Mouse (Mus musculus) ES-E14 (cell line): ENCODE measurements at regions not wholly inside any gene's neighbourhood (a gene's known extent, or its start where the extent isn't known, plus 50 kb on each side); places are given as distances from the start of the nearest gene placed in this dataset.

Experiments
- DNase-seq: peaks from one replicate; pipeline ENCODE4 v3.0.0-alpha.2; 2013; ENCODE audit warnings: low read depth, low spot score
- H3K27ac ChIP-seq: 2 replicates; pipeline ENCODE4 v1.5.1; 2012; ENCODE audit warnings: low read depth, mild to moderate bottlenecking, low read length, moderate library complexity, mixed read lengths; ENCODE audit not compliant: poor library complexity, insufficient read depth, severe bottlenecking
- H3K36me3 ChIP-seq: 2 replicates; pipeline ENCODE4 v1.6.1; 2012; ENCODE audit warnings: mild to moderate bottlenecking, low read length, moderate library complexity, mixed read lengths; ENCODE audit not compliant: control insufficient read depth, poor library complexity, insufficient read depth, severe bottlenecking
- H3K4me1 ChIP-seq, 2 experiments: fragments of 150-350 bp in 1 of 2; sonication (generic) in 1 of 2; 2 replicates each; pipeline ENCODE4 v1.6.1; 2012; ENCODE audit warnings: low read length in 2 of 2, mild to moderate bottlenecking in 1 of 2, mixed read lengths in 1 of 2; ENCODE audit not compliant: control insufficient read depth in 2 of 2, insufficient read depth in 2 of 2, poor library complexity in 1 of 2
- H3K4me3 ChIP-seq, 2 experiments: fragments of 150-350 bp in 1 of 2; sonication (generic) in 1 of 2; 2 replicates each; pipeline ENCODE4 v1.5.1; 2012; ENCODE audit warnings: low read length in 2 of 2, low read depth in 1 of 2, mild to moderate bottlenecking in 1 of 2, mixed read lengths in 1 of 2; ENCODE audit not compliant: insufficient read depth in 1 of 2, poor library complexity in 1 of 2, severe bottlenecking in 1 of 2
- H3K9ac ChIP-seq: 2 replicates; pipeline ENCODE4 v1.6.1; 2012; ENCODE audit warnings: low read depth, mild to moderate bottlenecking, low read length, mixed read lengths; ENCODE audit not compliant: poor library complexity, insufficient read depth, severe bottlenecking
- H3K9me3 ChIP-seq: fragments of 150-350 bp; sonication (generic); 2 replicates; pipeline ENCODE4 v1.6.1; 2012; ENCODE audit warnings: low read depth, mild to moderate bottlenecking, low read length; ENCODE audit not compliant: control insufficient read depth, insufficient read depth
- CHD2 ChIP-seq: IDR thresholded peaks from 2 replicates; pipeline ENCODE4 v1.6.1; 2014; ENCODE audit warnings: mild to moderate bottlenecking, low read depth, low read length, inconsistent platforms
- HCFC1 ChIP-seq: IDR thresholded peaks from 2 replicates; pipeline ENCODE4 v1.6.1; 2012; ENCODE audit warnings: low read length, inconsistent platforms, borderline replicate concordance; ENCODE audit not compliant: insufficient read depth
- MAFK ChIP-seq: IDR thresholded peaks from 2 replicates; pipeline ENCODE4 v1.6.1; 2014; ENCODE audit warnings: mild to moderate bottlenecking, low read depth, low read length, inconsistent platforms; ENCODE audit not compliant: insufficient read depth
- ZC3H11A ChIP-seq: IDR thresholded peaks from 2 replicates; pipeline ENCODE4 v1.6.1; 2012; ENCODE audit warnings: low read depth, mild to moderate bottlenecking, inconsistent platforms, low read length, borderline replicate concordance
- ZNF384 ChIP-seq: IDR thresholded peaks from 2 replicates; pipeline ENCODE4 v1.6.1; 2012; ENCODE audit warnings: low read depth, low read length, inconsistent platforms
- in situ Hi-C, 2 experiments: fragments of 600-800 bp; cut with MboI; formaldehyde crosslinking; loops; one replicate each; pipeline ENCODE4 v1.15.1; 2025; ENCODE audit warnings: low sequenced_read_pairs in 2 of 2, inconsistent platforms in 1 of 2; ENCODE audit not compliant: unreplicated experiment in 2 of 2

DNA sequence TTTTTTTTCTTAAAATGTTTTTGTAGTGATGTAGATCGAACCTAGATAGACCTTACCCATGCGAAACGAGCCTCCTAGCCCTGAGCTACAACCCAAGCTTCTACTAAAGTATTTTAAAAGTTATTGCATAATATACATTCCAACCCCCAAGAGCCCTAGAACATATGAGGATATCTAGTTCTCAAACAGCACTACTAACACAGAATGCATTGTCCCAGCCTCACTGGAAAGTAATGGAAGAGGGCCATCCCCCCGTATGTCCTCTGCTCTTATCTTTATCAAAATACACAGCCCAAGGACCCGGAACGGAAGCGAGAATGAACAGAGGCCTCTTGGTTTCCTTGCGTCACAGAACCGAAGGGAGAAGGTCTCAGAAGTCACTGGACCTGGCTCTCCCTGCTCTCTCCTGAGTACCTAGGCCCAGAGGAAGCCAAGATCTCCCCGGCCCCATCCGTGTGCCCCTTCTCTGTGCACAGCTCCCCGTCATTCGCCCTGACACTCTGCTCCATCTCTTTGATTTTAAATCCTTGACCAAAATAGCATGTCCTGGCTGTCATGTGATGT lies 165.0 kb upstream of the Pkdcc start:
- H3K27ac ChIP-seq = no peak overlapping the region
- DNase-seq = no peak
- in situ Hi-C loops = loop anchor here (5.0 to 25.0 kb wide), 4 partner anchors 202 to 762 kb away; no protein-coding TSS in a partner anchor
- TF ChIP-seq CHD2 (no peak), ZC3H11A (no peak), ZNF384 (no peak), HCFC1 (no peak), MAFK (no peak)
- no peak overlapping the region for H3K4me3 ChIP-seq
- H3K9me3 ChIP-seq = no peaks in the 10 kb centered on the region
- H3K4me1 ChIP-seq = no peaks in the 10 kb centered on the region
- H3K9ac ChIP-seq = no peak overlapping the region
- H3K36me3 ChIP-seq = no peaks in the 10 kb centered on the region

DNA sequence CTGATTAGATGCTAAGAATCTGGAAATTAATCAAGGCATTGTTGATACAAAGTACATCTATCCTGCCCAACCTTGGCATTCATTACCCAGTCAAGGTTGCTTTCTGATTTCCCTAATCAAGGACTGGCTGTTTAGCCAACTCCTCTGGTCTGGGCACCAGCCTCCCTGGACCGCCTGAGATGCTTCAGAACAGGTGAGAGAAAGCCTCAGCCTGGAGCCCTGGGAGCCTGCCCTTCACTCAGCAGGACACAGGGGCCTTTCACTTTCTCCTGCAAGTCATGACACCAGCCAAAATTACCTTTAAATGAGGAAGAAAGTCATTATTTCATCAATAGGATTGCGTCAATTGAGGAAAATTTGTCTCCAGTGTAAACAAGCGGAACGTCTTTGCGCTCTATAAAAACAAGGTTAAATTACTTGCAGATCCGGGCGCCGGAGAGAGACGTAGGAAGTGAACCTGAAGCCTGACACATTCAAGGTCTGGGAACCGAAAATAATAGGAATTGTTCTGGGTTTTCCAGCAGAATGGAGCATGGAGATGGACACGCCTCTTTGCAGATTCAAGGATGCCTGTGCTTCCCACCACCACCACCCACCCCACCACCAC lies 164.4 kb upstream of the Pkdcc start:
- Histone ChIP-seq H3K4me1 (no peaks in the 10 kb centered on the region), H3K4me3 (no peak overlapping the region), H3K27ac (no peak overlapping the region), H3K9me3 (no peaks in the 10 kb centered on the region), H3K9ac (no peak overlapping the region), H3K36me3 (no peaks in the 10 kb centered on the region)
- no peak for DNase-seq
- TF ChIP-seq MAFK (no peak), HCFC1 (no peak), ZC3H11A (no peak), ZNF384 (no peak), CHD2 (no peak)
- in situ Hi-C loops = no loop called here

DNA sequence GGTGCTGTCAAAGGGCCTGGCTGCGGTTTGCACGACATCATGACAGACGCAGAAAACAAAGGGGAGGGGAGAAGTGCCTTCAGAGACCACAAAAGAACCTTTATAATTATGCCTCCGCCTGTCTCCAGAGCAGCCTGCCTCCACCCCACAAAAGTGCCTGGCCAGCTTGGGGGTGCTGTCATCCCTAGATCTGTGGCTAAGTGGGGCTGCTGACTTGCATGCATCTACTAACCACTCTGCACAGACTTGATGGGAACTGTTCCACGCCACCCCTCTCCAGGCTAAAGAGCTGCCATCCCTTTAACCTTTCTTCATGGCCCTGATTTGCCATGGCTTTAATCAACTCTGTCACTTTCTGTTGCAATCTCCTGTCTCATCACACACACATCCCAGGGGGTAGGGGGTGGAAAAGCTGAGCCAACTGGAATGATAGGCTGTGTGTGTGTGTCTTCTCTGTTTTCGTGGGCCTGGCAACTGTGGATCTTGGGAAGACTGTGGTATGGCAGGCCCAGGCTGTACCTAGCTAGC lies 162.4 kb upstream of the Pkdcc start:
- in situ Hi-C loops = no loop called here

DNA sequence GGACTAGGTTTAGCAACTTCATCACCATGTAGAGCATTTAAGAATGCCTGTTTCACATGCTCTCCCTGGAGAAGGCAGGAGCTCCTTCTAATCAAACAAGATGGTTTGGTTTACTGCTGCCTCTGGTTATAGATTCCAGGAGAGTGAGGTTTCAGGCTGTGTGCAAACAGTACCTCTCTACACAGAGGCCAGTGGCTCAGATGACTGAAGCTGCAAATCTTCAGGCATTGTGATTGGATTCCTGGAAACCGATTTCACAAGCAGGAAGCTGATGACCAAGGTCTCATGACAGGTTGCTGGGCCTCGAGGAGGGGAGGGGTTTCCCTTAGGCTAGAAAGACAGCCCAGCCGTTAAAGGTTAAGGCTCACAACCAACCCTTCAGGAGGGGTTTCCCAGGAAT lies 157.3 kb upstream of the Pkdcc start:
- Histone ChIP-seq H3K36me3 (no peaks in the 10 kb centered on the region), H3K4me3 (no peak overlapping the region), H3K9me3 (no peaks in the 10 kb centered on the region), H3K27ac (no peak overlapping the region), H3K4me1 (no peaks in the 10 kb centered on the region), H3K9ac (no peak overlapping the region)
- DNase-seq = no peak
- TF ChIP-seq MAFK = no peak
- no peak for TF ChIP-seq CHD2
- no peak for TF ChIP-seq HCFC1
- TF ChIP-seq ZC3H11A = no peak
- TF ChIP-seq ZNF384 = no peak
- in situ Hi-C loops = no loop called here

More for the DNA sequence above, 162.4 kb upstream of the Pkdcc start:
- DNase-seq = no peak
- TF ChIP-seq MAFK = no peak
- H3K27ac ChIP-seq = no peak overlapping the region
- no peaks in the 10 kb centered on the region for H3K36me3 ChIP-seq
- H3K9me3 ChIP-seq = no peaks in the 10 kb centered on the region
- no peak overlapping the region for H3K9ac ChIP-seq
- no peak overlapping the region for H3K4me3 ChIP-seq
- H3K4me1 ChIP-seq = no peaks in the 10 kb centered on the region

DNA sequence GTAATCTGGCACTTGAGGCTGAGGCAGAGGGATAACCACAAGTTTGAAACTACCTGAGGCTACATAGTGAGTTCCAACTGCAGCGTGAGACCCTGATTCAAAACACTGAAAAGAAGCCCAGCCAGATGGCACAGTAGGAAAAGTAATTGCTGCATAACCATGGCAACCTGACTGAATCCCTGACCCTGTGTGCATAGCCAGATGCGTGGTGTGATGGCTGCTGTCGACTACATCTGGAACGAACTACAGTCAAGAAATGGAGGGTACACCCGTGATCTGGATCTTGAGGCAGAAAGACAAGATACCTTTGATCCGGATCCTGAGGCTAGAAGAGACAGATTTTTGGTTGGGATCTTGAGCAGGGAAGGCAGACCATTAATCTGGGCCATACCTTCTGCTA lies 153.2 kb upstream of the Pkdcc start:
- no peak for DNase-seq
- TF ChIP-seq ZC3H11A = no peak
- no peak for TF ChIP-seq ZNF384
- no peak for TF ChIP-seq HCFC1
- TF ChIP-seq CHD2 = no peak
- no peak for TF ChIP-seq MAFK

More for the DNA sequence above, 153.2 kb upstream of the Pkdcc start:
- in situ Hi-C loops = no loop called here
- Histone ChIP-seq H3K9me3 (no peaks in the 10 kb centered on the region), H3K4me1 (no peaks in the 10 kb centered on the region), H3K4me3 (no peak overlapping the region), H3K27ac (no peak overlapping the region), H3K36me3 (no peaks in the 10 kb centered on the region), H3K9ac (no peak overlapping the region)
